Mouse (Mus musculus) layer of hippocampus, adult 8-10 months (tissue): ENCODE results near the gene Dscaml1. TPM values are rescaled to one million over a fixed set of nuclear protein-coding genes. Genes with fewer than 3 reads are reported as not detected.
A peak's percentile ranks its signal among the peaks of the same experiment; 100 is the strongest.

ENCODE experiments used
- DNase-seq, 2 experiments: peaks; one replicate each; pipeline ENCODE4 v3.0.0; 2022; ENCODE audit warnings: low spot score in 2 of 2
- total RNA-seq, 4 experiments: library from RNA; stranded (reverse); gene quantifications; 2 replicates each; pipeline ENCODE4 v1.2.4; 2022

Dscaml1 gene
- total RNA-seq, 4 experiments from 2014 or later = 84.0 to 101 (median 88.8) TPM

DNA sequence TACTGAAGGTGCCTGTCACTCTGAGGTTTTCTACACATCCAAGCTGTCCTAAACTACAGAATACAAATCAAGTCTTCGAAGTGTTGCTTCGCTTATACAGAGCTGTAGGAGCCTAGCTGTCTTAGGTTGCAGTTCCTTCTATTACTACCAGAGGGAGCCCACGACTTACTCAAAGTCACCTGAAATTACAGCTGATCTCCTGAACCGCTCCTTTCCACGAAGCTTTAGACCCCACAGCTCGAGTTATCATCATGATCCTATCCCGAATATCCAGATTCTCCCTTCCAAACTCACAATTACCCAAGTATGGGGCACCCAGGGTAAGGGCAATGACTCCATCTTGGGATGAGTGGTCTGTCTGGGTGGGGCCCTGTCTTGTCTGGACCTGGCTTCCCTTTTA, 14.6 kb upstream of the Dscaml1 start:
- peak in 1 of 2 experiments; percentile 43 for DNase-seq

DNA sequence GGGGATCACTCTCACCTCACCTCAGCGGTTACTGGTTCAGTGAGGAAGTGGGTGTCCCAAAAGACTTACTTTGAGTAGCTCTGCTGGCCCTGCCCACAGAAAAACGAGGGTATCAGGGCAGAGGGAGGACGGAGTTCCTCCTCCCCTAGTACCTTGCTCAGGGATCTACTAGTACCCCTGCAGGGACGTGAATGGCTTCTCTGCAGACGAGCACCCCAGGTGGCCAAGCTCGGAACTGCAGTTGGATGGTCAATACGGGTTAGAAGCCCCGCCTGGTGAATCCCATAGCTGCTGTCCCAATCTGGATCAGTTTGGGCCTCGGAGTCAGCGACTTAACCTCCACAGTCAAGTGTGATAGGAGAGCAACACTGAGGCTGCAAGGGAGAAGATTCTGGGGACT, 14.1 kb upstream of the Dscaml1 start:
- peak; percentile 79 to 90 for DNase-seq

DNA sequence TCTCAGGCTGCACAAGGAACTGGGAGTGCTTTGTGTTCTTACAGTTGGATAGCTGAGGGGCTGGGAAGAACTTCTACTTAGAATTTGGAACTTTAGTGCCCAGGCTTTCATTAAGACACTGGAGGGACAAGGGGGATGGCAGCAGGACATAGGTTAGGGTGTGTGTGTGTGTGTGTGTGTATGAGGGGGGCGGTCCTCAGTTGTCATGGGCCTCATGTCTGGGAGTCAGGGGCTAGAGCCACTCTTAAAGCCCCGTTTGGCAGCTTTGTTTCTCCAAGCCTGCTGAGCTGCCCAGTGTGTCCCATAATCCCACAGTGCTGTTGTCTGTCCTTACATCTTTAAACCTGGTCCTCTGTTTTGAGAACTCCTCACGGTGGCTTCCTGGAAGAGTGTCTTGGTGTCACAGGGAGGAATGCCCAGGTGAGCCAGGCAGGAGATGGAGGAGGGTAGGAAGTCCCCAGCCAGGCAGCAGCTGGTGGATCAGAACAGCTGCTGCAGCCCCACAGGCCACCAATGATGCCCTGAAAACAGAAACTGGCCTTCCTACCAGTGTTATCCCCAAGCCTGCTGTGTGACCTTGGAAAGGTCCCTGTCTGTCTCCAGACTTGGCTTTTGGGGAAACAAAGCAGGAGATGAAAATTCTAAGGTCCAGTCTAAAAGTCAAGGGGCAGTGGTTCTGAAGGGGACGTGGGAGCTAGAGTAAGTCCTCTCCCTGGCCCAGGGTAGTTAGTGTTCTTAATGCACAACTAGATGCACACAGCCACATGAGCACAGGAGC, 13.5 kb upstream of the Dscaml1 start:
- DNase-seq = no peak

DNA sequence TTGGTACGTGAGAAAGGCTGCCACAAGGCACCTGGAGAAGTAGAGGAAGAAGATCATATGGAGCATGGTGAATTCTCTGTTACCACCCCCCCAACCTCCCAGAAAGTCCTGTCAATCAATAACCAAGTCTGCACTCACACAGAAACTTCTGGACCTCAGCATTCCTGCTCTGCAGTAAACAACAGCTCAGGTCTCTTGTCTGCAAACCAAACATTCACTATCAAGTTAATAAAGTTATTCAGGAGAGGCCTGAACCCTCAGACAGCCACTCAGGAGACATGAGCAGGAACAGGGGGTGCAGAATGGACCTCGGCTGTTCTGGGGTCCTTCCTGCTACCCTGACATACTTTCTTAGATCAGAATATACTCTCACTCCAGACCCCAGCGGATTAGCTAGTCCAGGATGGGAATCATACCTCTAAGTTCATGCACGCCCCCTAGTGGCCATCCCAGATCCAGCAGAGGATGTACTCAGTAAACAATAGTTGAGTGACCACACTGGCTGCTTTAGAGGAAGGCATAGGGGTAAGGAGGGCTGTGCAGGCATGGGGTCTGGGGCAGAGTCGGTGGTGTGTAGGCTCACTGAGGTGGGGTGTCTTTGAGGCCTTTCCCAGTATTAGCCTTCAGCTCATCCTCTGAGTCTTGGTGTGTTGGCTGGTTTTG, 12.8 kb upstream of the Dscaml1 start:
- peak in 1 of 2 experiments; percentile 48 for DNase-seq

DNA sequence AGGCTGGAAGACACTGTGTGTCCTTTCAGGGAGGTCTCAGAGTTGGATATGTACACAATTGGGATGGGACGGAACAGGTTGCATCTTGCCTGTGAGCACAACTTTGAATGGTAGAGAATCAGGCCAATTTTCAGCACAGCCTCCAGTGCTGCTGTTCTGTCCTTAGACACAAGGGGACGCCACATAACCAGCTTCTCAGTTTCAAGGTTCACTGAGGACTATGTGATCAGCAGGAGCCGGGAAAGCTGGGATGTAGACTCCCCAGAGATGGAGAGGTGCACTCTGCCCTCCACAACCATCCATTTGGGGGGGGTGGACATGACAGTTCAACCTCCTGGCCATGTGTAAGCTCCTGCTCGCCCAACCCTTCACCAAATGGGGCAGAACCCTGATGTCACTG, 10.5 kb upstream of the Dscaml1 start:
- DNase-seq = peak; percentile 58 to 89

DNA sequence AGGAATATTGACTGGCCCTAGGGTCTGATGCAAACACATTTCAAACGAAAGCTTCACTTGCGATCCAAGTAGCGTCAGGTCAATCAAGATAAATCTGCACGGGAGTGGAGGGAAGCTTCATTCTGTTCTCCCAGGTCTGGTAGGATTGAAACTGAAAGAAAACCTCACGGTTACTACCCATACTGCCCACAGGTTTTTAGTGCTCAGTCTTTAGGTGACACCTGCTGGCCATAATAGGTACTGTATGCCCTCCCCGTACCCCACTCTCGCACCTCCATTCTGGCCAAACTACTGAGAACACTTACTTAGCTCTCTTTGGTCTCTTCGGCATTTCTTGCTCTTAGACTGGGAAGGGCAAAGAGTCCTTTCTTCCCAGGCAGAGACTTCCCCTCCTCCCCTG, 9.2 kb upstream of the Dscaml1 start:
- peak in 1 of 2 experiments; percentile 60 for DNase-seq

DNA sequence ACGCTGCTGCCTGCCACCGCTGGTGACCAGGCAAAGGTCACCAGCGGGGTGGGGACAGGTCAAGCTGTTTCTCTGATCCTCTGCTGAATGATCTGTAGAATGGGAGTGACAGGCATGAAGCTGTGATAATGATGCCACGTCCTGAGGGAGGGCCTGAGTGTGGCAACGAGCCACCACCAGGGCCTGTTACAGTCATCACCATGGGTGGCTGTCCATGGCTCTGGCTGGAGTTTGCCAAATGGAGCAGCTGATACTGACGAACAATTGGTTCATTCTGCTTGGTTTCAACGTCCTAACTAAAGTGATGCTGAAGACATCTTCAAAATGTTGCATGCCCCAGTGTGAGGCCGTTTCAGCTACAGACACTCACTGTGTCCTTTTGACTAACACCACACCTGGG, 8.2 kb upstream of the Dscaml1 start:
- DNase-seq = peak in 1 of 2 experiments; percentile 49

DNA sequence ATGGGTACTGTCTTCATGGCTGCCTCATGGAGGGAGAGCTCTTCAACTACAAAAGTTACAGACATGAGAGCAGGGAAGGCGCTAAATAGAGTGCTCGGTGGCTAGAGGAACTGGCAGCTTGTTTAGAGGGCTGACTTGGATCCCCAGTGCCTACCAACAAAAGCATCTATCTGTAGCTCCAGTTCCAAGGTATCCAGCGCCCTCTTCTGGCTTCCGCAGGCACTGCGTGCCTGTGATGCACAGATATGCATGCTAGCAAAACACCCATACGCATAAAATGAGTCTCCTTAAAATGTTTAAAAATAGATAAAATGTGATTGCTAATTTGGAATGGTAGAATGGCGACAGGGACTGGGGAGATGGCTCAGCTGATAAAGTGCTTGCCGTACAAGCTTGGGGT, 5.2 kb upstream of the Dscaml1 start:
- no peak for DNase-seq

DNA sequence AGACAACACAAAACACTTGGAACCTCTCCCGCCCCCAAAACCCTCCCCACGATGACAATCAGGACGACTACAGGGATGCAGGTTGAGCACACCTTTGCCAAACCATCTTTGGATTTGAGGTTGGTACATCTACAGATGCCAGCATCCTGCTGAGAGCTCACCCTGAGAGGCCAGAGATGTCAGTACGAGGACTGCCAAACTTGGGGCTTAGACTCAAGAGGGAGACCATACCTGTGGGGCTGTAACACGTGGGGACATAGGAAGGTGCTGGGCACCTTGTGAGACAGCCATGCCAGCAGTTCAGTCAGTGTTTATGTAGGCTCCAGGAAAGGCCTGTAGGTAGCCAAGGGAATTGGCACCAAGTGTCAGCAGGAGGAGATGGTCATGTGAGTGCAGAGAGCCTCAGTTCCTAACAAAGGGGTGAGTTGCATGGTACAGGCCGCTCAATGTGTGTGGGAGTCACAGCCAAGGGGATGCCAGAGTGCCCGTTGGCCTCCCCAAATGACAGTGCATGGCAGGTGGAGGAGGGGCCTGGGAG, 3.6 kb upstream of the Dscaml1 start:
- no peak for DNase-seq

DNA sequence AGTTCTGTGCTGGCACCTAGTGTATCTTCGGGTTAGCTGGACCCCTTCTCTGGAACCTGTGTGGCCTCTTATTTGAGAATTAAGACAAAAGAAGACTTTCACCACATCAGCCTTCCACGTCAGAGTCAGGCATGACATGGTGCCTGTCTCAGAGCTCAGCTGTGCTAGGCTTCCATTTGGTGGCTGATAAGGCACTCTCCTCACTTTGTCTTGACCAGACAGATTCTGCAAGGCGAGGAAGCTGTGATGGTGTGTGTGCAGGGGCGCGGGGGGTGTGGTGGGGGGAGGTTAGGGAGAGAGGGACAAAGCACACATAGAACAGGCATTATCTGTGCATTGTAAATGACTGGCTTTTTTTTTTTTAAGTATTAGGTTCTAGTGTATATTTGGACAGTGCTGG, 3.0 kb downstream of the Dscaml1 start:
- DNase-seq = no peak

DNA sequence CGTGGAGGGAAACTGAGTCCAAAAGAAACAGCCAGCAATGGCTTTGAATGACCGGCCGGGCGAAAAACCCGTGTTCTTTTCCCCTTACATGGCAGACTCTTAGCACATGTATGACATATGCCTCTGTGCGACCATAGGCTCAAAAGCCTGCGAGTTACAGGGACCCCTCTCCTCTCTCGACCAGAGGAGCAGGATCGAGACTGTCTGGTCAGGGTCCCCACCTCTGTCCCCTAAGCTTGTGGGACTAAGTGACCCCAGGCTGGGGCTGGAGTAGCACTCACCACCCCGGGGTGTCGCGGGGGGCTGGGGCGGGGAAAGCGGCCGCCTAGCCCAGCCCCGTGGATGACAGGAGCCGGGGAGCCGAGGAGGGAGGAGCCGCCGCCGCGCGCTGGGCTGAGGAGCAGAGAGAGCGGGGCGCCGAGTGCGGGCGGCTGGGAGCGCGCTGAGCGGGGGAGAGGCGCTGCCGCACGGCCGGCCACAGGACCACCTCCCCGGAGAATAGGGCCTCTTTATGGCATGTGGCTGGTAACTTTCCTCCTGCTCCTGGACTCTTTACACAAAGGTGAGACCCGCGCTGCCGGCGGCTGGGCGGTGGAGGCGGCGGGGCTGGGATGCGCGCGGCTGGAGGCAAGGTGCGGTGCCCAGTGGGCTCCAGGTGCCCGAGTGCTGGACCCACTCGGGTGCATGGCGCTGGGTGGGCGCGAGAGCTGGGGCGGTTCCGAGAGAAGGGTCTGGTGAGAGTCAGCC, 3.7 kb downstream of the Dscaml1 start:
- DNase-seq = peak in 1 of 2 experiments; percentile 59

DNA sequence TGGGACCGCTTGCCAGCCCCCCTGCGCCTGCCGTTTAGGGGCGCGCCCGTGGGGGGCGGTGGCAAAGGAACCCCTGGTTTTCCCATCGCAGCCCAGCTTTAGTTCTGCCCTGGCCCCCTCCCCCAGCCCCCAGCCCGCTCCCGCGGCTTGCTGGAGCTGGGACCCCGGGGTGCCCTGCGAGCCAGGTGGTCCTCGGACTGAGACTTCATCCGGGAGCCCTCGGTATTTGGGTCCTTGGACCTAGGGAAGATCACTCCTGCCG, 4.2 kb downstream of the Dscaml1 start:
- DNase-seq = no peak

DNA sequence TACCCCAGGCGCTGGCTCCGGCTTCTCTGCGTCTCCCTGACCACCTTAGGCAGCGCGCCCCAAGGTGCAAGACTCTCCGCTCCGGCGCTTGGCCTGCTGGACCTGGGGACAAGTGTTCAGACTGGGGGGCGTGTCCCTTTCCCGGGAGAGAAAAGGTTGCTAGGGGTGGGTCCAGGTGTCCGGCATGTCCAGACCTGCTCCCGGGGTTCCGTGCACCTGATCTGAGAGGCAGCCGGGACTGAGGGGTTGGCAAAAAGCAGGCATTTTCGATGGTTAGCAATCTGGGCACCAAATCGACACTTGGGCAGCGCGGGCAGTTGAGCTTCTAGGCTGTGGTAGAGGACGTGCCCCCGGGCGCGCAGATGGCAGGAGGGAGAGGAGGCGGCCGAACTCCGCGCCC, 4.7 kb downstream of the Dscaml1 start:
- no peak for DNase-seq

DNA sequence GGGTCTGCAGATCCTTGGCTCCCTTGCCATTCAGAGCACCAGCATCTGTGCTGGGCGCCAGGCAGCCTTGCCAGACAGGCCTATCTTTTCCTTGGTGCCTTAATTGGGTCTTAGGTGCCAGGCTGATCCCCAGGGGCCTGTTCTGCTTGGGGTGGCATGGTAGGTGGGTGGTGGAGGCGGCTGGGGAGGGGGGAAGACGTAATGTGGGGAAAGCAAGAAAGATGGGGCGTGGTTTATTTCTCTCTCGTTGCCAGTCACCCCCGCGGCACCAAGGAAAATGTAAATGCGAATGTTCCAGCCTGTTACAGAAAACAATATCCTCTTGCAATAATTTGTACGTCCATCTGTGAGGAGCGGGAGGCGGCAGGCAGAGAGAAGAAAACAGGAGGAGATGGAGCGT, 6.2 kb downstream of the Dscaml1 start:
- peak; percentile 66 to 76 for DNase-seq

DNA sequence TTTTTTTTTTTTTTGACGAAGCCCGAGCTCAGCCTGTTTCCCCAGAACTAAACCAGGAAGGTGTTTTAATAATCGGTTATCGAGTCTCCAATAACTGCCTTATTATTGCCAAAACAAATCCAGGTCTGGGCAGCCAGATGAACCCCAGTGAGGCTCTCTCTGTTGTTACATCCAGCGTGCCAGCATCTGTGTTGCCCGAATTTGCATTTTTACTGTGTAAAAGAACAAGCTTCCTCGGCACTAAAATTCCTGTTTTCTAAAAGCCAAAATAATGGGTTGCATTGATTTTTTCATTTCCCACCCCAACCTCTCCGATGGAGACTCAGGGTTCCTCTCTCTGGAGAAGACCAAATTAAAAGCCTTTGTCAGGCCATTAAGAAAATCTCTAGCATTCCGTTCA, 6.7 kb downstream of the Dscaml1 start:
- DNase-seq = no peak

DNA sequence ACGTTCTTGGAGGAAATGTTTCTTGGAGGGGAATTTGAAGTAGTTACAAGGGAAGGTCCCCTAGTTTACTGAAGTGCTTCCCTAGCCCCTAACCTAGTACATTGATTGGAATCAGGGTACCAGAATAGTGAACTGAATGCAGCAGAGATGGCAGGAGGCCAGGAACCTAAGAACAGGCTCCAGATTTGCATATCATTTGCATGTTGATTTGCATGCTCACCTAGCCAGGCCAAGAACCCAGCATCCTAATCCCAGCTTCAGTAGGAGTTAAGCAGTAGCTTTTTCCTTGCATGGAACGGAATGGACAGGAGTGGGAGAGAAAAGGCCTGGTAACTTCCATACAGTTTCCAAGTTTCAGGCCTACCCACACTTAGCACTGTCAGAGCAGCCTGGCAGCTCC, 7.7 kb downstream of the Dscaml1 start:
- DNase-seq = peak in 1 of 2 experiments; percentile 34

DNA sequence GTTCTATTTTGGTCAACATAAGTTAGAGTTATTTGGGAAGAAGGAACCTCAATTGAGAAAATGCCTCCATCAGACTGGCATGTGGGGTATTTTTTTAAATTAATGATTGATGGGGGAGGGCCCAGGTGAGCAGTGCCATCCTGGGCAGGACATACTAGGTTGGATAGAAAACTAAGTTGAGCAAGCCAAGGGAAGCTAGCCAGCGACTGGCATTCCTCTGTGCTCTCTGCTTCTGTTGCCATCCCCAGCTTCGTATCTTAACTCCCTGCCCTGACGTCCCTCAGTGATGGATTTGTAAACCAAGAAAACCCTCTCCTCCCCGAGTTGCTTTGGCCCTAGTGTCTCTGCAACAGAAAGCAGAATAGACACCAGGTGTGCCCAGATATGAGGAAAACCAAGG, 12.6 kb downstream of the Dscaml1 start:
- DNase-seq = no peak

DNA sequence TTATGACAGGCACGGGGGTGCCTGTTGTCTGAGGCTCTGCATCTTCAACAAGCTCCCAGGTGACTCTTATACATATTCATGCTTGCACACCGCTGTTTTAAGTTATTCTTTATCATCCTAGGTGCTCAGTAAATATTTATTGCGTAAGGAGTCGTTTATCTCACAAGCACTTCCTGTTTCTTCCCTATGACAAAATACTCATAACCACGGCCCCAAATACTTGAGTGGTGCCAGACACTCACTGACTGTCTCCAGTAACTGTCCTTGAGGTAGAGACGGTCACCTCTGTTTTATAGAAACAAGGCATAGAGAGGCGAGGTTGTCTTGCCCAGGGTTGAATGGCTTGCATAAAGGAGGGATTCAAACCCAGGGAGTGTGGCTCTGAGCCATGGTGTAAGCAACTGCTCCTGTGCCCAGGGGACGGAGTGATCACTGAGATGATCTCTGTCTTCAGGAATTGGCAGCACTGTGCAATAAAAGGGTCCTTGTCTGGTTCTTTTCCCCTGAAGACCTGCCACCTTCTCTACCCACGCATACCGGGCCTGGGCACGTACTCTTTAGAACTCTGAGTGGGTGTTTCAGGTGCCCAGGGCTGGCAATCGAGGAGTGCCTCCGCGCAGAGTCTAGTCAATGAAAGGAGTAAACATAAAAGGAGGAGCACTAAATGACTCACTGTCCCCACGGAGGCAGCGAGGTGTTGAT, 13.8 kb downstream of the Dscaml1 start:
- DNase-seq = no peak

DNA sequence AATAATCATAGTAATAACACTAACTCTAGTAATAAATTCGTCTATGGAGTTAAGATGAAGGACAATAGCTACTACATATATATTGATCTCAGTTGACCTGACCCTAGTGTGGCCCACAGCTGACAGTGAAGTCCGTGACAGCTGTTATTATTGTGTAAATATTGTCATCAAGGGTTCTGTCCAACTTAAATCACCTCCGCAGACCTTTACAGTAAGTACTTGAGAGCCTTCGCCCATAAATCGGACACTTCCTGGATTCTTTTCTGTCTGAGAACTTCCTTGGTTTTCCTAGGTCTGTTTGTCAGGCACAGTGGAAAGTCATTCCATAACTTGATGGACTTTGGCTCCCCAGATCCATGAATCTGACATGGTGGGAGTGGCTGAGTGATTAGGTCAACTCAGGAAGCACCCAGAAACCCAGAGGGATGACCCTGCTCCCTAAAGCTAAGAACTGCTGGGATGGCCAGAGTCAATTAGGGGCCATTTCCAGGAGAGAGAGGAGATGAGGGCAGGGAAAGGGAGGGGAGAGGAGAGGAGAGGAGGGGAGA, 17.9 kb downstream of the Dscaml1 start:
- DNase-seq = no peak

DNA sequence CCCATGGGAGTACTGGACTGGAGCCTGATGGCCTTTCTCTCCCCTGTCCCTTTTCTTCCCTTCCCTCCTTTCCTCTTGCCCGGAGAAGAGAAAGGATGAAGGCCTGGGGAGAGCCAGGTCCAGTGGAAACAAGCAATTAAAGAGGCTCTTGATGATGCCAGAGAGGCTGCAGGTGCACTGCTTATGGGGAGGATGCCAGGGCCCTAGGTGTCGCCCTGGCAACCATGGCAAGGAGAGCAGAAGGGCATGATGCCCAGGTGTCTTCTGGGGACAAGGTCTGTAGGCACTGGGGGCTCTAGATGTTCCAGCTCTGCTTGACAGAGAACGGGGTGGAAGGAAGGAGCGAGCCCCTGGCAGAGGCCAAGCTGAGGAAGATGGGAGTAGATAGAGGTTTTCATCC, 23.2 kb downstream of the Dscaml1 start:
- no peak for DNase-seq

DNA sequence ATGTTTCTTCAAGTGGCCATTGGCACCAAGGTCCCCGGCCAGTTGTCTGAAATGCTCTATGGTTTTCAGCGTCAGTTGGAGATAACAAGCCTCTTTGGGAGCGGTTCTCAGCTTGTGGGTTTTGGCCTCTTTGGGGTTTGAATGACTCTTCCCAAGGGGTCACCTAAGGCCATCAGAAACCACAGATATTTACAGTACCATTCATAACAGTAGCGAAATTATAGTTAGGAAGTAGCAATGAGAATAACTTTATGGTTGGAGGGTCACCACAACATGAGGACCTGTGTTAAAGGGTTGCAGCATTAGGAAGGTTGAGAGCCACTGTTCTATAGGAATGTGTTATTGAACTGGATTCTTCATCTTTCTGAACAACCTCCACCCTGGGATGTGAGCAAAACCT, 24.9 kb downstream of the Dscaml1 start:
- DNase-seq = no peak
